Mouse (Mus musculus) neural tube, embryonic 15.5 days (tissue): ENCODE measurements around the gene Dpp4. TPM values are rescaled to one million over a fixed set of nuclear protein-coding genes. Genes with fewer than 3 reads are reported as not detected.

Experiments
- ATAC-seq: fragments of 200-750 bp; cut with Nextera tagmentation; 2 replicates; pipeline ENCODE4 v1.8.0; 2017; ENCODE audit warnings: mild to moderate bottlenecking, moderate TSS enrichment, moderate library complexity; ENCODE audit not compliant: low FRiP score
- H3K27ac ChIP-seq: fragments of 300-500 bp; sonication (generic); replicated peaks from 2 replicates; pipeline ENCODE4 v1.5.1; 2015; ENCODE audit warnings: mild to moderate bottlenecking, inconsistent platforms
- H3K27me3 ChIP-seq: fragments of 300-500 bp; sonication (generic); replicated peaks from 2 replicates; pipeline ENCODE4 v1.6.1; 2015; ENCODE audit warnings: inconsistent platforms
- H3K36me3 ChIP-seq: fragments of 300-500 bp; sonication (generic); 2 replicates; pipeline ENCODE4 v1.6.1; 2015; ENCODE audit warnings: inconsistent platforms
- H3K4me1 ChIP-seq: fragments of 300-500 bp; sonication (generic); 2 replicates; pipeline ENCODE4 v1.6.1; 2015; ENCODE audit warnings: inconsistent platforms
- H3K4me2 ChIP-seq: fragments of 300-500 bp; sonication (generic); 2 replicates; pipeline ENCODE4 v1.6.1; 2015; ENCODE audit warnings: inconsistent platforms, mild to moderate bottlenecking, moderate library complexity
- H3K4me3 ChIP-seq: fragments of 300-500 bp; sonication (generic); replicated peaks from 2 replicates; pipeline ENCODE4 v1.5.1; 2015; ENCODE audit warnings: mild to moderate bottlenecking, inconsistent platforms
- H3K9ac ChIP-seq: fragments of 300-500 bp; sonication (generic); replicated peaks from 2 replicates; pipeline ENCODE4 v1.6.1; 2015; ENCODE audit warnings: mild to moderate bottlenecking, inconsistent platforms
- H3K9me3 ChIP-seq: fragments of 300-500 bp; sonication (generic); replicated peaks from 2 replicates; pipeline ENCODE4 v1.6.1; 2016; ENCODE audit warnings: inconsistent platforms
- WGBS: fragments of 180-500 bp; shearing (Covaris S2); methylation state at CpG from one replicate; pipeline ENCODE4 v1.1.7; 2015; ENCODE audit warnings: mixed read lengths; 5-methylcytosine and 5-hydroxymethylcytosine counted together
- polyA plus RNA-seq: library from polyadenylated mRNA; unstranded; fragments of >200 nt; fragmentation: Nextera tagmentation; extraction: Ambion mirVana; gene quantifications from 2 replicates; pipeline ENCODE4 v1.2.1, GENCODE M21; 2015

The Dpp4 gene
- polyA plus RNA-seq, 1 experiment from 2014 or later, result 2.4 TPM

- Histone ChIP-seq H3K4me3 (no peak overlapping the region), H3K4me2 (no peak overlapping the region), H3K9me3 (no peaks in the 10 kb centered on the region), H3K4me1 (no peaks in the 10 kb centered on the region), H3K27ac (no peak overlapping the region), H3K9ac (no peak overlapping the region), H3K27me3 (no peaks in the 10 kb centered on the region), H3K36me3 (no peaks in the 10 kb centered on the region)
- 82% methylated on average over 4 of the region's 4 CpGs for WGBS
- ATAC-seq, result no peak
Measured at GRCm38 (mm10) chr2:62440083-62440482, 28.1 kb upstream of the Dpp4 start.

GRCm38 (mm10) chr2:62431245-62431795 lies 19.3 kb upstream of the Dpp4 start:
- Histone ChIP-seq H3K9me3 (no peaks in the 10 kb centered on the region), H3K9ac (no peak overlapping the region), H3K36me3 (no peaks in the 10 kb centered on the region), H3K27me3 (no peaks in the 10 kb centered on the region), H3K4me3 (no peak overlapping the region), H3K4me2 (no peak overlapping the region), H3K27ac (no peak overlapping the region), H3K4me1 (no peaks in the 10 kb centered on the region)
- no peak for ATAC-seq
- WGBS, result 90% methylated on average over 8 of the region's 8 CpGs

GRCm38 (mm10) chr2:62425941-62426340 lies 13.9 kb upstream of the Dpp4 start:
- ATAC-seq, result no peak
- H3K9me3 ChIP-seq, result no peaks in the 10 kb centered on the region
- WGBS, result 89% methylated on average over 3 of the region's 3 CpGs
- no peaks in the 10 kb centered on the region for H3K4me1 ChIP-seq
- no peaks in the 10 kb centered on the region for H3K27me3 ChIP-seq
- no peak overlapping the region for H3K4me3 ChIP-seq
- H3K27ac ChIP-seq, result no peak overlapping the region
- no peak overlapping the region for H3K9ac ChIP-seq
- H3K4me2 ChIP-seq, result no peak overlapping the region
- H3K36me3 ChIP-seq, result no peaks in the 10 kb centered on the region

- H3K9me3 ChIP-seq, result no peaks in the 10 kb centered on the region
- no peak for ATAC-seq
- 55% methylated on average over 4 of the region's 4 CpGs for WGBS
Measured at GRCm38 (mm10) chr2:62423343-62423776, 11.3 kb upstream of the Dpp4 start.

GRCm38 (mm10) chr2:62422515-62423342 lies 10.7 kb upstream of the Dpp4 start:
- Histone ChIP-seq H3K27ac (no peak overlapping the region), H3K4me3 (no peak overlapping the region), H3K27me3 (no peaks in the 10 kb centered on the region), H3K4me2 (no peak overlapping the region), H3K9ac (no peak overlapping the region), H3K9me3 (no peaks in the 10 kb centered on the region), H3K4me1 (no peaks in the 10 kb centered on the region), H3K36me3 (no peaks in the 10 kb centered on the region)
- no peak for ATAC-seq
- 80% methylated on average over 6 of the region's 6 CpGs for WGBS

More at GRCm38 (mm10) chr2:62423343-62423776, 11.3 kb upstream of the Dpp4 start:
- H3K4me1 ChIP-seq, result no peaks in the 10 kb centered on the region
- H3K27ac ChIP-seq, result no peak overlapping the region
- no peaks in the 10 kb centered on the region for H3K27me3 ChIP-seq
- H3K4me3 ChIP-seq, result no peak overlapping the region
- no peaks in the 10 kb centered on the region for H3K36me3 ChIP-seq
- H3K9ac ChIP-seq, result no peak overlapping the region
- H3K4me2 ChIP-seq, result no peak overlapping the region

GRCm38 (mm10) chr2:62421229-62421628 lies 9.2 kb upstream of the Dpp4 start:
- no peaks in the 10 kb centered on the region for H3K9me3 ChIP-seq
- H3K9ac ChIP-seq, result no peak overlapping the region

GRCm38 (mm10) chr2:62420045-62420444 lies 8.0 kb upstream of the Dpp4 start:
- 79% methylated on average over 3 of the region's 3 CpGs for WGBS
- Histone ChIP-seq H3K36me3 (no peaks in the 10 kb centered on the region), H3K4me3 (no peak overlapping the region), H3K4me2 (no peak overlapping the region), H3K9ac (no peak overlapping the region), H3K27me3 (no peaks in the 10 kb centered on the region), H3K9me3 (no peaks in the 10 kb centered on the region), H3K4me1 (no peaks in the 10 kb centered on the region), H3K27ac (no peak overlapping the region)
- no peak for ATAC-seq

More at GRCm38 (mm10) chr2:62421229-62421628, 9.2 kb upstream of the Dpp4 start:
- ATAC-seq, result no peak
- H3K27me3 ChIP-seq, result no peaks in the 10 kb centered on the region
- WGBS, result 92% methylated on average over 4 of the region's 4 CpGs
- H3K27ac ChIP-seq, result no peak overlapping the region
- no peaks in the 10 kb centered on the region for H3K36me3 ChIP-seq
- no peaks in the 10 kb centered on the region for H3K4me1 ChIP-seq
- no peak overlapping the region for H3K4me3 ChIP-seq
- H3K4me2 ChIP-seq, result no peak overlapping the region

GRCm38 (mm10) chr2:62417233-62417632 lies 5.2 kb upstream of the Dpp4 start:
- H3K27ac ChIP-seq, result no peak overlapping the region
- H3K4me1 ChIP-seq, result no peaks in the 10 kb centered on the region
- 0 out of 2 replicates have a peak, but pooled peaks cover 7% of the 10 kb centered on the region for H3K27me3 ChIP-seq
- no peak for ATAC-seq
- no peaks in the 10 kb centered on the region for H3K9me3 ChIP-seq
- H3K4me3 ChIP-seq, result no peak overlapping the region
- no peaks in the 10 kb centered on the region for H3K36me3 ChIP-seq
- no peak overlapping the region for H3K9ac ChIP-seq
- 75% methylated on average over 1 of the region's 1 CpGs for whole genome bisulfite sequencing
- no peak overlapping the region for H3K4me2 ChIP-seq

GRCm38 (mm10) chr2:62411211-62412080 lies 585 bp downstream of the Dpp4 start:
- Histone ChIP-seq H3K36me3 (no peaks in the 10 kb centered on the region), H3K4me3 (peak overlapping the region; percentile 40), H3K4me1 (peaks cover 10% of the 10 kb centered on the region), H3K27me3 (peaks cover 10% of the 10 kb centered on the region; the same call in 1 of the 2 replicates), H3K4me2 (peak overlapping the region; percentile 88), H3K9ac (peak overlapping the region; percentile 31), H3K9me3 (no peaks in the 10 kb centered on the region), H3K27ac (no peak overlapping the region)
- 5% methylated on average over 47 of the region's 47 CpGs for WGBS
- peak; percentile 53; the same call in 1 of the 2 replicates for ATAC-seq

- no peak for ATAC-seq
- WGBS, result 44% methylated on average over 4 of the region's 4 CpGs
- Histone ChIP-seq H3K9ac (no peak overlapping the region), H3K27ac (no peak overlapping the region), H3K9me3 (no peaks in the 10 kb centered on the region), H3K4me2 (no peak overlapping the region), H3K4me1 (peaks cover 10% of the 10 kb centered on the region), H3K4me3 (no peak overlapping the region), H3K36me3 (no peaks in the 10 kb centered on the region), H3K27me3 (peaks cover 10% of the 10 kb centered on the region; the same call in 1 of the 2 replicates)
Measured at GRCm38 (mm10) chr2:62408701-62409201, 3.3 kb downstream of the Dpp4 start.

- WGBS, result 90% methylated on average over 5 of the region's 5 CpGs
- Histone ChIP-seq H3K27ac (no peak overlapping the region), H3K27me3 (peaks cover 10% of the 10 kb centered on the region; the same call in 1 of the 2 replicates), H3K4me1 (peaks cover 10% of the 10 kb centered on the region), H3K36me3 (no peaks in the 10 kb centered on the region), H3K4me3 (no peak overlapping the region), H3K9ac (no peak overlapping the region), H3K4me2 (no peak overlapping the region), H3K9me3 (no peaks in the 10 kb centered on the region)
- no peak for ATAC-seq
Measured at GRCm38 (mm10) chr2:62408216-62408615, 3.8 kb downstream of the Dpp4 start.
